Mouse (Mus musculus) ES-E14 (cell line): ENCODE data around the gene Dnm2. TPM values are rescaled to one million over a fixed set of nuclear protein-coding genes. Genes with fewer than 3 reads are reported as not detected.

Source experiments
- DNase-seq: peaks from one replicate; pipeline ENCODE4 v3.0.0-alpha.2; 2013; ENCODE audit warnings: low read depth, low spot score
- H3K27ac ChIP-seq: 2 replicates; pipeline ENCODE4 v1.5.1; 2012; ENCODE audit warnings: low read depth, mild to moderate bottlenecking, low read length, moderate library complexity, mixed read lengths; ENCODE audit not compliant: poor library complexity, insufficient read depth, severe bottlenecking
- H3K36me3 ChIP-seq: 2 replicates; pipeline ENCODE4 v1.6.1; 2012; ENCODE audit warnings: mild to moderate bottlenecking, low read length, moderate library complexity, mixed read lengths; ENCODE audit not compliant: control insufficient read depth, poor library complexity, insufficient read depth, severe bottlenecking
- H3K4me1 ChIP-seq, 2 experiments: fragments of 150-350 bp in 1 of 2; sonication (generic) in 1 of 2; 2 replicates each; pipeline ENCODE4 v1.6.1; 2012; ENCODE audit warnings: low read length in 2 of 2, mild to moderate bottlenecking in 1 of 2, mixed read lengths in 1 of 2; ENCODE audit not compliant: control insufficient read depth in 2 of 2, insufficient read depth in 2 of 2, poor library complexity in 1 of 2
- H3K4me3 ChIP-seq, 2 experiments: fragments of 150-350 bp in 1 of 2; sonication (generic) in 1 of 2; 2 replicates each; pipeline ENCODE4 v1.5.1; 2012; ENCODE audit warnings: low read length in 2 of 2, low read depth in 1 of 2, mild to moderate bottlenecking in 1 of 2, mixed read lengths in 1 of 2; ENCODE audit not compliant: insufficient read depth in 1 of 2, poor library complexity in 1 of 2, severe bottlenecking in 1 of 2
- H3K9ac ChIP-seq: 2 replicates; pipeline ENCODE4 v1.6.1; 2012; ENCODE audit warnings: low read depth, mild to moderate bottlenecking, low read length, mixed read lengths; ENCODE audit not compliant: poor library complexity, insufficient read depth, severe bottlenecking
- H3K9me3 ChIP-seq: fragments of 150-350 bp; sonication (generic); 2 replicates; pipeline ENCODE4 v1.6.1; 2012; ENCODE audit warnings: low read depth, mild to moderate bottlenecking, low read length; ENCODE audit not compliant: control insufficient read depth, insufficient read depth
- CHD2 ChIP-seq: IDR thresholded peaks from 2 replicates; pipeline ENCODE4 v1.6.1; 2014; ENCODE audit warnings: mild to moderate bottlenecking, low read depth, low read length, inconsistent platforms
- HCFC1 ChIP-seq: IDR thresholded peaks from 2 replicates; pipeline ENCODE4 v1.6.1; 2012; ENCODE audit warnings: low read length, inconsistent platforms, borderline replicate concordance; ENCODE audit not compliant: insufficient read depth
- MAFK ChIP-seq: IDR thresholded peaks from 2 replicates; pipeline ENCODE4 v1.6.1; 2014; ENCODE audit warnings: mild to moderate bottlenecking, low read depth, low read length, inconsistent platforms; ENCODE audit not compliant: insufficient read depth
- ZC3H11A ChIP-seq: IDR thresholded peaks from 2 replicates; pipeline ENCODE4 v1.6.1; 2012; ENCODE audit warnings: low read depth, mild to moderate bottlenecking, inconsistent platforms, low read length, borderline replicate concordance
- ZNF384 ChIP-seq: IDR thresholded peaks from 2 replicates; pipeline ENCODE4 v1.6.1; 2012; ENCODE audit warnings: low read depth, low read length, inconsistent platforms
- in situ Hi-C, 2 experiments: fragments of 600-800 bp; cut with MboI; formaldehyde crosslinking; loops; one replicate each; pipeline ENCODE4 v1.15.1; 2025; ENCODE audit warnings: low sequenced_read_pairs in 2 of 2, inconsistent platforms in 1 of 2; ENCODE audit not compliant: unreplicated experiment in 2 of 2
- total RNA-seq: library from RNA; depleted of rRNA; stranded (reverse); fragments of 300-350 nt; gene quantifications from 2 replicates; pipeline ENCODE4 v1.2.3, GENCODE M21; 2012; rRNA removed

The Dnm2 gene
- total RNA-seq = 56.3 and 69.6 TPM in 2 replicates

- H3K36me3 ChIP-seq = peaks cover 12% of the 10 kb centered on the region
- peak within 1 kb of the TSS; percentile 75 to 81 for H3K4me3 ChIP-seq
- peak within 1 kb of the TSS; percentile 83 for H3K9ac ChIP-seq
- TF ChIP-seq HCFC1 (0 out of 2 replicates have a peak, but pooled peaks have one; percentile 27), MAFK (no peak), CHD2 (peak; percentile 99), ZNF384 (no peak), ZC3H11A (no peak)
- no peak within 1 kb of the TSS for H3K27ac ChIP-seq
- in situ Hi-C loops = no loop called here
- peak; percentile 99 for DNase-seq
- peaks cover 0 to 14% of the 10 kb centered on the region in 2 experiments; a peak in 1 of 4 replicates for H3K4me1 ChIP-seq
- no peaks in the 10 kb centered on the region for H3K9me3 ChIP-seq
Observed at GRCm38 (mm10) chr9:21424631-21425555, at the start of gene Dnm2. Gene Dnm2, plus strand, starts transcription at chr9:21424908.

GRCm38 (mm10) chr9:21379195-21379594 lies 45.5 kb upstream of the Dnm2 start:
- H3K9me3 ChIP-seq = no peaks in the 10 kb centered on the region
- H3K27ac ChIP-seq = no peak overlapping the region
- H3K4me3 ChIP-seq = no peak overlapping the region
- peaks cover 13% of the 10 kb centered on the region for H3K36me3 ChIP-seq
- DNase-seq = no peak
- H3K9ac ChIP-seq = no peak overlapping the region
- TF ChIP-seq HCFC1 (no peak), MAFK (no peak), ZC3H11A (no peak), ZNF384 (no peak), CHD2 (no peak)
- in situ Hi-C loops = no loop called here
- peaks cover 10 to 14% of the 10 kb centered on the region in 2 experiments for H3K4me1 ChIP-seq

- Histone ChIP-seq H3K9ac (no peak overlapping the region), H3K4me3 (no peak overlapping the region), H3K9me3 (no peaks in the 10 kb centered on the region), H3K4me1 (peaks cover 6 to 9% of the 10 kb centered on the region in 2 experiments; a peak in 2 of 4 replicates), H3K27ac (no peak overlapping the region), H3K36me3 (peaks cover 13% of the 10 kb centered on the region)
- in situ Hi-C loops = no loop called here
- no peak for DNase-seq
- TF ChIP-seq ZNF384 = no peak
- TF ChIP-seq CHD2 = no peak
- no peak for TF ChIP-seq ZC3H11A
- TF ChIP-seq HCFC1 = no peak
- TF ChIP-seq MAFK = no peak
Observed at GRCm38 (mm10) chr9:21380868-21381267, 43.8 kb upstream of the Dnm2 start.

GRCm38 (mm10) chr9:21383966-21384365 lies 40.7 kb upstream of the Dnm2 start:
- peaks cover 17% of the 10 kb centered on the region for H3K36me3 ChIP-seq
- no peak for DNase-seq
- TF ChIP-seq ZNF384 (no peak), ZC3H11A (no peak), MAFK (no peak), HCFC1 (no peak), CHD2 (no peak)

More at GRCm38 (mm10) chr9:21383966-21384365, 40.7 kb upstream of the Dnm2 start:
- Histone ChIP-seq H3K9ac (no peak overlapping the region), H3K9me3 (no peaks in the 10 kb centered on the region), H3K4me3 (no peak overlapping the region), H3K4me1 (peaks cover 0 to 2% of the 10 kb centered on the region in 2 experiments; a peak in 1 of 4 replicates), H3K27ac (no peak overlapping the region)
- in situ Hi-C loops = no loop called here
